Mouse (Mus musculus): ENCODE measurements around the gene Ovca2. TPM values are rescaled to one million over a fixed set of nuclear protein-coding genes. Genes with fewer than 3 reads are reported as not detected.

The Ovca2 gene
- polyA plus RNA-seq, 1 experiment = 20.8 TPM

GRCm38 (mm10) chr11:75194121-75194849, 15.7 kb upstream of the Ovca2 start:
- H3K27ac ChIP-seq (ENCODE audit: control insufficient read depth, insufficient read depth, low read depth, low read length, poor library complexity) = no peak overlapping the region; the same call in 1 of the 2 replicates
- under 1% methylated on average over 52 of the region's 52 CpGs for WGBS
- TF ChIP-seq POLR2A (IDR thresholded peaks at IDR 0.05; ENCODE audit: borderline replicate concordance, control insufficient read depth, low read depth, low read length) = no peak
- no peak for TF ChIP-seq CTCF (IDR thresholded peaks at IDR 0.05; ENCODE audit: control insufficient read depth, insufficient read depth, low read length)
- H3K4me1 ChIP-seq (ENCODE audit: control insufficient read depth, insufficient read depth, low read length) = no peaks in the 10 kb centered on the region
- H3K4me3 ChIP-seq (replicated peaks; ENCODE audit: control insufficient read depth, low read depth, low read length) = peak overlapping the region; percentile 30

- Histone ChIP-seq H3K4me3 (replicated peaks; ENCODE audit: control insufficient read depth, low read depth, low read length) (peak within 1 kb of the TSS; percentile 30), H3K27ac (ENCODE audit: control insufficient read depth, insufficient read depth, low read depth, low read length, poor library complexity) (peak within 1 kb of the TSS; percentile 24; the same call in 1 of the 2 replicates), H3K4me1 (ENCODE audit: control insufficient read depth, insufficient read depth, low read length) (no peaks in the 10 kb centered on the region)
- WGBS = 1% methylated on average over 82 of the region's 84 CpGs
- no peak for TF ChIP-seq CTCF (IDR thresholded peaks at IDR 0.05; ENCODE audit: control insufficient read depth, insufficient read depth, low read length)
- TF ChIP-seq POLR2A (IDR thresholded peaks at IDR 0.05; ENCODE audit: borderline replicate concordance, control insufficient read depth, low read depth, low read length) = no peak; the same call in 1 of the 2 replicates
Observed at GRCm38 (mm10) chr11:75193256-75194071, 14.8 kb upstream of the Ovca2 start, which contains the start of gene Rtn4rl1. TSS of gene Rtn4rl1 (plus strand) at chr11:75193783.

GRCm38 (mm10) chr11:75192336-75193214, 13.9 kb upstream of the Ovca2 start:
- Histone ChIP-seq H3K4me3 (replicated peaks; ENCODE audit: control insufficient read depth, low read depth, low read length) (no peak overlapping the region), H3K27ac (ENCODE audit: control insufficient read depth, insufficient read depth, low read depth, low read length, poor library complexity) (no peak overlapping the region), H3K4me1 (ENCODE audit: control insufficient read depth, insufficient read depth, low read length) (no peaks in the 10 kb centered on the region)
- TF ChIP-seq CTCF (IDR thresholded peaks at IDR 0.05; ENCODE audit: control insufficient read depth, insufficient read depth, low read length) (peak; percentile 63), POLR2A (IDR thresholded peaks at IDR 0.05; ENCODE audit: borderline replicate concordance, control insufficient read depth, low read depth, low read length) (no peak)
- whole genome bisulfite sequencing = 28% methylated on average over 13 of the region's 13 CpGs

- Histone ChIP-seq H3K4me3 (replicated peaks; ENCODE audit: control insufficient read depth, low read depth, low read length) (no peak overlapping the region), H3K4me1 (ENCODE audit: control insufficient read depth, insufficient read depth, low read length) (no peaks in the 10 kb centered on the region), H3K27ac (ENCODE audit: control insufficient read depth, insufficient read depth, low read depth, low read length, poor library complexity) (no peak overlapping the region)
- TF ChIP-seq CTCF (IDR thresholded peaks at IDR 0.05; ENCODE audit: control insufficient read depth, insufficient read depth, low read length) = no peak
- TF ChIP-seq POLR2A (IDR thresholded peaks at IDR 0.05; ENCODE audit: borderline replicate concordance, control insufficient read depth, low read depth, low read length) = no peak
- 73% methylated on average over 6 of the region's 6 CpGs for WGBS
Observed at GRCm38 (mm10) chr11:75191841-75192240, 13.2 kb upstream of the Ovca2 start.

- WGBS = 79% methylated on average over 5 of the region's 5 CpGs
- Histone ChIP-seq H3K27ac (ENCODE audit: control insufficient read depth, insufficient read depth, low read depth, low read length, poor library complexity) (no peak within 1 kb of the TSS; the same call in 1 of the 2 replicates), H3K4me1 (ENCODE audit: control insufficient read depth, insufficient read depth, low read length) (no peaks in the 10 kb centered on the region), H3K4me3 (replicated peaks; ENCODE audit: control insufficient read depth, low read depth, low read length) (peak within 1 kb of the TSS; percentile 92)
- TF ChIP-seq POLR2A (IDR thresholded peaks at IDR 0.05; ENCODE audit: borderline replicate concordance, control insufficient read depth, low read depth, low read length) (no peak), CTCF (IDR thresholded peaks at IDR 0.05; ENCODE audit: control insufficient read depth, insufficient read depth, low read length) (no peak)
Observed at GRCm38 (mm10) chr11:75190905-75191441, 12.3 kb upstream of the Ovca2 start, which contains the start of gene Dph1. TSS of gene Dph1 (minus strand) at chr11:75191241.

- no peaks in the 10 kb centered on the region for H3K4me1 ChIP-seq (ENCODE audit: control insufficient read depth, insufficient read depth, low read length)
- H3K27ac ChIP-seq (ENCODE audit: control insufficient read depth, insufficient read depth, low read depth, low read length, poor library complexity) = no peak overlapping the region; the same call in 1 of the 2 replicates
- TF ChIP-seq POLR2A (IDR thresholded peaks at IDR 0.05; ENCODE audit: borderline replicate concordance, control insufficient read depth, low read depth, low read length) = peak; percentile 59; the same call in 1 of the 2 replicates
- TF ChIP-seq CTCF (IDR thresholded peaks at IDR 0.05; ENCODE audit: control insufficient read depth, insufficient read depth, low read length) = peak; percentile 21; the same call in 1 of the 2 replicates
- 1% methylated on average over 24 of the region's 24 CpGs for WGBS
- H3K4me3 ChIP-seq (replicated peaks; ENCODE audit: control insufficient read depth, low read depth, low read length) = peak overlapping the region; percentile 92
Observed at GRCm38 (mm10) chr11:75190371-75190724, 11.7 kb upstream of the Ovca2 start.

GRCm38 (mm10) chr11:75189713-75190370, 11.2 kb upstream of the Ovca2 start:
- under 1% methylated on average over 22 of the region's 22 CpGs for WGBS
- no peak for TF ChIP-seq POLR2A (IDR thresholded peaks at IDR 0.05; ENCODE audit: borderline replicate concordance, control insufficient read depth, low read depth, low read length)
- no peak for TF ChIP-seq CTCF (IDR thresholded peaks at IDR 0.05; ENCODE audit: control insufficient read depth, insufficient read depth, low read length)
- H3K4me1 ChIP-seq (ENCODE audit: control insufficient read depth, insufficient read depth, low read length) = no peaks in the 10 kb centered on the region

More at GRCm38 (mm10) chr11:75189713-75190370, 11.2 kb upstream of the Ovca2 start:
- no peak overlapping the region; the same call in 1 of the 2 replicates for H3K27ac ChIP-seq (ENCODE audit: control insufficient read depth, insufficient read depth, low read depth, low read length, poor library complexity)
- H3K4me3 ChIP-seq (replicated peaks; ENCODE audit: control insufficient read depth, low read depth, low read length) = peak overlapping the region; percentile 92
